Mouse (Mus musculus) liver, embryonic 11.5 days (tissue): ENCODE measurements at regions not wholly inside any gene's neighbourhood (a gene's known extent, or its start where the extent isn't known, plus 50 kb on each side); places are given as distances from the start of the nearest gene placed in this dataset.

Experiments
- ATAC-seq: fragments of 200-750 bp; cut with Nextera tagmentation; replicated peaks from 2 replicates; pipeline ENCODE4 v1.8.0; 2017; ENCODE audit warnings: moderate number of reproducible peaks, mild to moderate bottlenecking, moderate TSS enrichment, moderate library complexity; ENCODE audit not compliant: low FRiP score
- DNase-seq: peaks from one replicate; pipeline ENCODE4 v3.0.0-alpha.2; 2017; ENCODE audit warnings: low spot score
- H3K27ac ChIP-seq: fragments of 300-500 bp; sonication (generic); 2 replicates; pipeline ENCODE4 v1.5.1; 2014; ENCODE audit warnings: mild to moderate bottlenecking, low read depth, low read length, control low read depth
- H3K27me3 ChIP-seq: fragments of 300-500 bp; sonication (generic); replicated peaks from 2 replicates; pipeline ENCODE4 v1.6.1; 2014; ENCODE audit warnings: low read length, mixed read lengths; ENCODE audit not compliant: control insufficient read depth, insufficient read depth
- H3K36me3 ChIP-seq: fragments of 300-500 bp; sonication (generic); 2 replicates; pipeline ENCODE4 v1.6.1; 2014; ENCODE audit warnings: mild to moderate bottlenecking, low read length, moderate library complexity, mixed read lengths; ENCODE audit not compliant: control insufficient read depth, insufficient read depth
- H3K4me1 ChIP-seq: fragments of 300-500 bp; sonication (generic); replicated peaks from 2 replicates; pipeline ENCODE4 v1.6.1; 2014; ENCODE audit warnings: low read length, mixed read lengths; ENCODE audit not compliant: control insufficient read depth, insufficient read depth
- H3K4me2 ChIP-seq: fragments of 300-500 bp; sonication (generic); 2 replicates; pipeline ENCODE4 v1.6.1; 2014; ENCODE audit warnings: mild to moderate bottlenecking, control low read depth, moderate library complexity
- H3K4me3 ChIP-seq: fragments of 300-500 bp; sonication (generic); 2 replicates; pipeline ENCODE4 v1.5.1; 2014; ENCODE audit warnings: low read depth, low read length, control low read depth
- H3K9ac ChIP-seq: fragments of 300-500 bp; sonication (generic); 2 replicates; pipeline ENCODE4 v1.6.1; 2014; ENCODE audit warnings: low read depth, low read length, control low read depth
- H3K9me3 ChIP-seq: fragments of 300-500 bp; sonication (generic); 2 replicates; pipeline ENCODE4 v1.6.1; 2016; ENCODE audit warnings: low read length, inconsistent platforms, mixed read lengths; ENCODE audit not compliant: control insufficient read depth
- WGBS: fragments of 180-500 bp; shearing (Covaris S2); extraction: QIAGEN DNeasy Blood & Tissue Kit; methylation state at CpG from one replicate; pipeline ENCODE4 v1.1.7; 2014; 5-methylcytosine and 5-hydroxymethylcytosine counted together

DNA sequence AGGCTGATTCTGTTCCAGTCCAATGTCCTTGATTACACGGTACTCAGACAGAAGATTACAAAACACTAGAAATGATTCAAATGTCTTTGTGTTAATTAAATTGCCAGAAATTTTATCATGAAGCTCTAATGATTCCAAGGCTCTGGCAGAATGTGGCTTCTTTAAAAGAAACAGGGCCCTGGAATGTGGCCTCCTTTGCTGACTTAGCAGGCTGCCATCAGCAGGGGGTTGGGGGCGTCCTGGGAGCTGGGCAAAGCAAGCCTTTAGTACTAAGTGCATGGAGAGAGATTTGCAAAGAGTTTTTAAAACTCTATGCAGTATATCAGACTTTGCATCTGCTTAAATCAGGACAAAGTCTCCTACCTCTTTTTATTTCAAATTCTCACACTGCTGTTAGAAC, 434.8 kb upstream of the Cited2 start:
- H3K9me3 ChIP-seq, result no peaks in the 10 kb centered on the region
- no peak overlapping the region for H3K9ac ChIP-seq
- no peak overlapping the region for H3K27ac ChIP-seq
- H3K4me3 ChIP-seq, result no peak overlapping the region
- no peaks in the 10 kb centered on the region for H3K27me3 ChIP-seq
- no peaks in the 10 kb centered on the region for H3K36me3 ChIP-seq
- WGBS, result 59% methylated on average over 2 of the region's 2 CpGs
- no peak for DNase-seq
- H3K4me2 ChIP-seq, result no peak overlapping the region
- no peak for ATAC-seq
- H3K4me1 ChIP-seq, result no peaks in the 10 kb centered on the region

- Histone ChIP-seq H3K27me3 (no peaks in the 10 kb centered on the region), H3K4me3 (no peak overlapping the region), H3K36me3 (no peaks in the 10 kb centered on the region), H3K27ac (no peak overlapping the region), H3K4me1 (no peaks in the 10 kb centered on the region), H3K9me3 (no peaks in the 10 kb centered on the region), H3K9ac (no peak overlapping the region), H3K4me2 (no peak overlapping the region)
- WGBS, result 84% methylated on average over 6 of the region's 6 CpGs
- ATAC-seq, result no peak
- DNase-seq, result no peak
Measured at GRCm38 (mm10) chr10:17292331-17292730, 430.7 kb upstream of the Cited2 start.

DNA sequence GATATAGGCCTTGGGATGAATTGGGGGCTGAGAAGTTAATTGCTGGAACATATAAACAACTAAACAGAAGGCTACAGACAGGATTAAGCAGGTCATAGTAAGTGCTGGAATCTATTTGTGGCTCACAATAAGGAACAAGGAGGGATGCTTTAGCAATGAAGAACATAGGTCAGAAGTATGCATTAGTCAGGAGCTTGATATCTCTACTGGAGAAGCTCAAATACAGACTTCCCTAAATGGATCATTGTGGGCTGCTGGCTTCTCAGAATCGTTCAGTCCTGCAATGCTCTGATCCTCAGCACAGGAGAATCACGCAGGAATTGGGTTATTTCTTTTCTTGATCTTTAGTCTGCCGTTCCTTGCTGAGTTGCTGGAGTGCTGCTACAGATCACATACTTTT, 428.6 kb upstream of the Cited2 start:
- 55% methylated on average over 3 of the region's 3 CpGs for WGBS
- ATAC-seq (no peak), DNase-seq (no peak)
- Histone ChIP-seq H3K9me3 (no peaks in the 10 kb centered on the region), H3K4me3 (no peak overlapping the region), H3K9ac (no peak overlapping the region), H3K27me3 (no peaks in the 10 kb centered on the region), H3K36me3 (no peaks in the 10 kb centered on the region), H3K4me1 (no peaks in the 10 kb centered on the region), H3K27ac (no peak overlapping the region), H3K4me2 (no peak overlapping the region)

GRCm38 (mm10) chr10:17295157-17295556, 427.9 kb upstream of the Cited2 start:
- ATAC-seq (no peak), DNase-seq (no peak)
- Histone ChIP-seq H3K27ac (no peak overlapping the region), H3K9me3 (no peaks in the 10 kb centered on the region), H3K9ac (no peak overlapping the region), H3K27me3 (no peaks in the 10 kb centered on the region), H3K36me3 (no peaks in the 10 kb centered on the region), H3K4me1 (no peaks in the 10 kb centered on the region), H3K4me2 (no peak overlapping the region), H3K4me3 (no peak overlapping the region)
- 65% methylated on average over 3 of the region's 3 CpGs for WGBS

DNA sequence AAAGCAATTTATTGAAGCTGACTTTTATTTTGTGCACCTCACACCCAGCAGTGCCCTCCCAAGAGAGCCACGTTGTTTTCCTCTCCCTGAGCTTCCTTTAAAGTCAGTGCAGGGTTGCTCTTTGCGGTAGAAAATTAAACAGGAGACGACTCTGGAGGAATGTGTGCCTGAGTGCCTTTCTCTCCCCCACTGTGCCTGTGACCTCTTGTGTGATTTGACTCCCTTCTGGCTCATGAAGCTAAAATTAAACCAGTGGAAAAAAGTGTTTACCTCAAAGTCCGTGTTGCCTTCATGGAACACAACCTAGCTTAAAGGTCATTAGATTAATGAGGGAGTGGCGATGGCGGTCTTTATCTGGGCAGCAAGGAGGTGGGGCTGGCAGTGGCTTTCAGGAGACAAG, 423.4 kb upstream of the Cited2 start:
- WGBS, result 34% methylated on average over 6 of the region's 6 CpGs
- no peak for ATAC-seq
- Histone ChIP-seq H3K9me3 (no peaks in the 10 kb centered on the region), H3K4me2 (no peak overlapping the region), H3K4me3 (no peak overlapping the region), H3K27ac (no peak overlapping the region), H3K9ac (no peak overlapping the region), H3K4me1 (no peaks in the 10 kb centered on the region), H3K36me3 (no peaks in the 10 kb centered on the region), H3K27me3 (no peaks in the 10 kb centered on the region)
- DNase-seq, result no peak

DNA sequence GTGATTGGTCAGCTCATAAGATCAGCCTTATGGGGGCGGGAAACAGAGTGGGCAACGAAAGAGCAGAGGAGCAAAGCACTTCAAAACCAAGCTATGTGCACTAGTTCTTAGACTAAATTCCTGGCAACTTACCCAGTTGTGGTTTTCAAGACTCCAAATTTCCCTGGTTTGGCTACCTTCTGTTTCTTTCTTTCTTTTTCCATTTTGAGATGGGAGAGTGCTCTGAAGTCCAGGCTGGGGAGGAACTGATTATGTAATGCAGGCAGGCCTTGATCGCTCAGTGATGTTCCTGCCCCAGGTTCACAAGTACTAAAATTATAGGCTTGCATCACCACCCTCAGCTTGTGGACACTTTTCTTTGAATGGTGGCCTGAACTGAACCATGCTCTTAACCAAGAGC, 396.3 kb upstream of the Cited2 start:
- no peak overlapping the region for H3K4me2 ChIP-seq
- ATAC-seq, result no peak
- DNase-seq, result no peak
- no peaks in the 10 kb centered on the region for H3K9me3 ChIP-seq
- no peaks in the 10 kb centered on the region for H3K27me3 ChIP-seq
- 84% methylated on average over 3 of the region's 3 CpGs for WGBS
- H3K36me3 ChIP-seq, result no peaks in the 10 kb centered on the region
- no peak overlapping the region for H3K9ac ChIP-seq
- H3K4me1 ChIP-seq, result no peaks in the 10 kb centered on the region
- H3K4me3 ChIP-seq, result no peak overlapping the region
- no peak overlapping the region for H3K27ac ChIP-seq

- Histone ChIP-seq H3K9ac (no peak overlapping the region), H3K9me3 (no peaks in the 10 kb centered on the region), H3K4me3 (peak overlapping the region; percentile 29; the same call in 1 of the 2 replicates), H3K27me3 (no peaks in the 10 kb centered on the region), H3K36me3 (no peaks in the 10 kb centered on the region), H3K27ac (no peak overlapping the region), H3K4me2 (peak overlapping the region; percentile 54), H3K4me1 (peaks cover 7% of the 10 kb centered on the region; the same call in 1 of the 2 replicates)
- DNase-seq (no peak), ATAC-seq (no peak)
- 15% methylated on average over 6 of the region's 6 CpGs for WGBS
Measured at GRCm38 (mm10) chr10:17330904-17331606, 392.0 kb upstream of the Cited2 start.

GRCm38 (mm10) chr10:17331607-17332008, 391.4 kb upstream of the Cited2 start:
- WGBS, result 4% methylated on average over 7 of the region's 7 CpGs
- Histone ChIP-seq H3K4me1 (peaks cover 7% of the 10 kb centered on the region; the same call in 1 of the 2 replicates), H3K36me3 (no peaks in the 10 kb centered on the region), H3K9ac (peak overlapping the region; percentile 20; the same call in 1 of the 2 replicates), H3K4me3 (peak overlapping the region; percentile 29; the same call in 1 of the 2 replicates), H3K9me3 (no peaks in the 10 kb centered on the region), H3K4me2 (peak overlapping the region; percentile 54), H3K27ac (no peak overlapping the region), H3K27me3 (no peaks in the 10 kb centered on the region)
- no peak for ATAC-seq
- peak; percentile 34 for DNase-seq

DNA sequence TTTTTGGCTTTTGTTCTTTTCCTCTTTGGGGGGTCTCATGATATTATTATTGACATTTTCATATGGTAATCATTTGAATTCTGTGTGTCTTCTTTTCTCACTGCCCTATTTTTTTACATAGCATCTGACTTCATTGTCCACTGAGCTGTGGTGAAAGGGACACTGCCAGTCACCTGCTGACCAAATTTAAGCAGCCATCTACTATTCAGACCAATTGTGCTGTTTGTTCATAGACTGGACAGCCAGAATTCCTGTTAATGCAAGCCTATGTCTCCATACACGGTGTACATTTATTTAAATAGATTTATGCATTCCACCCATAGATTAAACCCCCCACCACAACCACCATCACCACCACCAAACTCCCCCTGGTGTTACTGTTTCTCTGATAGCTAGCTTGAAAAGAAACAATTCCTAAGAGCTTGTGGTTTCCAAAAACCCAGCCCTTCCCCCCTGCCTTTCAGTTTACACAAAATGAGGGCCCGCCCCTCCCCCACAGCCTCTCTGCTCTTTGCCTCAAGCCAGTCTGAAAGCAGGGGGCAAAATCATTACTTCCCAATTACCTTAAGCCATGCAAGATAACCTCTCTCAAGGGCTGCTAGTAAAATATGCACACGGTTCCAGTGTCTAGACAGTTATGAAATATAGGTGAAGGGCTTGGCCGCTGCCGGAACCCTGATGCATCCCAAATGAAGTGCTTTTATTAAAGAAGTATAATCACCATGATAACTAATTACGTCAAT, 390.8 kb upstream of the Cited2 start:
- ATAC-seq (no peak), DNase-seq (peak; percentile 46)
- Histone ChIP-seq H3K36me3 (no peaks in the 10 kb centered on the region), H3K9ac (no peak overlapping the region), H3K4me3 (no peak overlapping the region), H3K27me3 (no peaks in the 10 kb centered on the region), H3K9me3 (no peaks in the 10 kb centered on the region), H3K27ac (no peak overlapping the region), H3K4me2 (peak overlapping the region; percentile 54), H3K4me1 (peaks cover 7% of the 10 kb centered on the region; the same call in 1 of the 2 replicates)
- 47% methylated on average over 6 of the region's 6 CpGs for WGBS
